Mouse (Mus musculus): ENCODE data around the gene Olfr135. TPM values are rescaled to one million over a fixed set of nuclear protein-coding genes. Genes with fewer than 3 reads are reported as not detected.

Gene Olfr135
- not detected in 2 replicates for polyA plus RNA-seq (2021; fragmentation: Nextera tagmentation)
- long read RNA-seq, experiment 1 = 0 reads
- long read RNA-seq, experiment 2 = 0 reads

DNA sequence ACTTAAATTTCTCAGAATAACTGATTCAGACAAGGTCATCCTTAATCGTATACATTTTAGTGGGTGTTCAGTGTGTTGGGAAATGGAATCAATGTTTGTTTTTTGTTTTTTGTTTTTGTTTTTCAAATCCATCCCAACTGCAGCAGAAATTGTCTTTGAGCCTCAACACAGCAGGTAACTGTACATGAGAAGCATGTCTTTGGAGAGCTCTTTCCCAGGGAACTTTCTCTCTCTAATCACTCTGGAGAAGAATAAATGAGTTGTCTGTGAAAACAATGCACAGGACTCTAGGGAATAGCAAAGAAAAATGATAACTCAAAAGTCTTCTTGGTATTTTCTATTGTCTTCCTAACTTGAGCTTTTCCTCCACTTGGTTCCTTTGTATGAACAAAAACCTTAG is at the start of gene Olfr135:
Olfr135 (plus strand) TSS at position 301 of the 400 bp plus-strand sequence.

DNA sequence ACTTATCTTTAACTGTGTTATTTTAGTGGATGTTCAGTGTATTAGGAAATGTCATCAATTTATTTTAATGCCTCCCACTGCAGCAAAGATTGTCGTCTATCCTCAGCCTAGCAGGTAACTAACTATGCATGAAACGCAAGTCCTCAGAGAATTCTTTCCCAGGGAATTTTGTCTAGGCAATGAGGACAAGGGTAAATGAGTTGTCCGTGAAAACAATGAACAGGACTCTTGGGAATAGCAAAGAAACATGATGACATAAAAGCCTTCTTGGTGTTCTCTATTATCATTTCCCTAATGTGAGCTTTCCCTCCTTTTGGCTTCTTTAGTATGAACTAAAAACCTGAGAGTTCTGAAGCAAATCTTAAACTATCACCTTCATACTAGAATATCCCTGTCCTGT is 33.0 kb upstream of the Olfr135 start, which contains the start of gene Olfr134:
Olfr134 (plus strand) TSS at position 301 of the 400 bp plus-strand sequence.

Other genes starting within 250 kb of the Olfr135 start
- gene Olfr129, start 144.3 kb upstream of the Olfr135 start, polyA plus RNA-seq (2021; fragmentation: Nextera tagmentation) = not detected in 2 replicates
- gene Olfr130, start 140.4 kb upstream of the Olfr135 start, polyA plus RNA-seq (2021; fragmentation: Nextera tagmentation) = not detected in 2 replicates
- not detected in 2 replicates for gene Olfr131, start 115.6 kb upstream of the Olfr135 start, polyA plus RNA-seq (2021; fragmentation: Nextera tagmentation)
- not detected in 2 replicates for gene Olfr132, start 69.8 kb upstream of the Olfr135 start, polyA plus RNA-seq (2021; fragmentation: Nextera tagmentation)
- gene Olfr133, start 59.1 kb upstream of the Olfr135 start, polyA plus RNA-seq (2021; fragmentation: Nextera tagmentation) = not detected in 2 replicates
- gene Olfr134, start 32.9 kb upstream of the Olfr135 start, polyA plus RNA-seq (2021; fragmentation: Nextera tagmentation) = not detected in 2 replicates
- gene Olfr138, start 56.7 kb downstream of the Olfr135 start, polyA plus RNA-seq (2021; fragmentation: Nextera tagmentation) = not detected in 2 replicates
- not detected in 2 replicates for gene Olfr137, start 103.2 kb downstream of the Olfr135 start, polyA plus RNA-seq (2021; fragmentation: Nextera tagmentation)
- gene Olfr136, start 125.5 kb downstream of the Olfr135 start, polyA plus RNA-seq (2021; fragmentation: Nextera tagmentation) = not detected in 2 replicates
- gene Esp36, start 215.8 kb downstream of the Olfr135 start, polyA plus RNA-seq (2021; fragmentation: Nextera tagmentation) = not detected in 2 replicates

Measured in layer of hippocampus, adult 6 months (tissue).